Mouse (Mus musculus): ENCODE data around the gene Hck. TPM values are rescaled to one million over a fixed set of nuclear protein-coding genes. Genes with fewer than 3 reads are reported as not detected.

The Hck gene
- total RNA-seq (2021) = under 1 TPM; 0.20 to 0.30 TPM
- long read RNA-seq, experiment 1 = 0 reads
- long read RNA-seq, experiment 2, partial matches to known transcripts = 0 of 3 reads
- long read RNA-seq, experiment 2, other reads (novel, unspliced or antisense) = 1 of 3 reads

GRCm38 (mm10) chr2:153108313-153109264 lies at the start of gene Hck:
Hck (plus strand) TSS chr2:153108468.
- DNase-seq = peak; percentile 36 to 41
- intact Hi-C loops (cut with DNase I) = no loop called here

- no peak for DNase-seq
- intact Hi-C loops (cut with DNase I) = no loop called here
Measured at GRCm38 (mm10) chr2:153060216-153060615, 48.1 kb upstream of the Hck start.

DNA sequence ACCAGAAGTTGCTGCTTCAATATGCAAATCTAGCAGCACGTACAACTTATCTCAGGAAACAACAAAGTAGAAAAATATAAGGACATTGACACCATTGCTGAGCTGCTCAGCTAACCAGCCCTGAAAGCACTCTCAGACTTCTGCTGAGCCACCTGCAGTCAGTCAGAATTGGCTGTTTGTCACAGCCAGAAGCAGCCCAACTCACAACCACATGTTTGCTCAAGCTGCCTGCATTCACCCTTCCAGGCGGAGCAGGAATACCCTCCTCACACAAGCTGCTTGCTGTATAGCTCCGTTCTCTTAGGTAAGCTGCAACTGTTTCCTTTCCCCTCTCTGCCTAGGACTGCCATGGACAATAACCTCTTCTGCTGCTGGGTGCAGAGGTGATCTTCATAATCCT lies 44.9 kb upstream of the Hck start:
- intact Hi-C loops (cut with DNase I) = no loop called here
- DNase-seq = no peak

DNA sequence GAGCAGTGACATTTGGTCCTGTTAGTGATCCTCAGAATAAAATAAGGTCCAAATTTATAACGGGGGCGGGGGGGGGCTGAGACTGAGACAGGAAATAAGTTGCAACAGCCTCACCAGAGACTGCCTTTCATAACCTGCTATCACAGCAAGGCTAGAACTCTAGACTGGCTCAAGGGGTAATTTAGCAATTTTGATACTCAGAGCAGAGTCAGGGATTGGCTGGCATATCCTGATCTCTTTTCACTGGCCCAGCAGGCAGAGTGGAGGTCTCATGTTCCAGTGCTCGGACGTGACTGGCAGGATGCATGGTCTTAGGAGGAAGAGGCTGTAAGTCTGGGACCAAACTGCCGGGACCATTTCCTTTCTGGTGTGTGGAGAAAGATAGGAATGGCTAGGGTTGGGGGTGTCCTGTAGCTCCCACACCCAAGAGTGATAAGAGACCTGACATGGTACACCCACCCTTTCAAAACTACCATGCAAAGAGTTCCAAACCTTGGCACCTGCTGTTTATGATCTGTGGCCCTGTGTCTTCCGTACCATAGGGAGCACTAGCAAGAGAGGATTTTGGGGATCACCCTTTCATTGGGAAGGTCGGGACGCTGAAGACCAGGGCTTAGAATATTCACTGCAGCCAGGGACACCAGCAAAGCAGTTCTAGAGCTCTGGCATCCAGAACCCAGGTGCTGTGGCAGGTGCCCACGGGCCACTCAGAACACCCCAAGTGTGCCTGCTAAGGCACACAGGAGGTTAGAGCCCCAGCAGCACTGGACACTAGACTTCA lies 43.9 kb upstream of the Hck start:
- DNase-seq = no peak
- intact Hi-C loops (cut with DNase I) = no loop called here

- peak in 1 of 2 experiments; percentile 28 for DNase-seq
- intact Hi-C loops (cut with DNase I) = no loop called here
Measured at GRCm38 (mm10) chr2:153065747-153066508, 42.3 kb upstream of the Hck start, which contains the start of gene Ccm2l. Ccm2l (plus strand) TSS chr2:153065955.

- intact Hi-C loops (cut with DNase I) = no loop called here
- DNase-seq = no peak
Measured at GRCm38 (mm10) chr2:153066991-153067390, 41.3 kb upstream of the Hck start.

GRCm38 (mm10) chr2:153070762-153071490 lies 37.3 kb upstream of the Hck start:
- intact Hi-C loops (cut with DNase I) = no loop called here
- DNase-seq = no peak

DNA sequence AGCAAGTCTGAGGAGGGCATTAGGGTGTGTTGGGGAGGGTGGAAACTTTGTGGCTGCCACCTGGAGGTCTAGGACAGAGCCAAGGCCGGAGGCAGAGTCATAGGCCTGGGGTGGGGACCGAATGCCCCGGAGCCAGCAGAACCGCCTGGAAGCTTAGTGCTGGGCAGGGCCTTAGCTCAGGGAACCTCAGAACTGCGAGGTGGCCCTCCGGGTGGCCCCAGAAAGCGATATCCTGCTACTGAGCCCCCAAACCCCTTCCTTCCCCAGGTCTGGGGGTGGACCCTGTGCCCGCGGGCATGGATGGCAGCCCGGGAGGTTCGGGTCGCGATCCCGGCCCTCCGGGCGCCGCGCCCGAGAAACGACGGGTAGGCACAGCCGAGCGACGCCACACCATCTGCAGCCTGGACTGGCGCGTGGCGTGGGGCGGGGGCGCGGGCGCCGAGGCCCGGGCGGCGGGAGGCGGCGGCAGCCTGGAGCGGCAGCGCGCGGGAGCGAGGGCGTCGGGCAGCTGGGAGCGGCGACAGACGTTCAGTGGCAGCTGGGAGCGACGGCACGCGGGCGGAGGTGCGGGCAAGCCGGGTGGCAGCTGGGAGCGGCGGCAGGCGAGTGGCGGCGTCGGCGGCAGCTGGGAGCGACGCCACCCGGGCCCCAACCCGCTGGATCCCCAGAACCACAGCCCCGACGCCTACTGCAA lies 36.6 kb upstream of the Hck start:
- intact Hi-C loops (cut with DNase I) = no loop called here
- DNase-seq = no peak

- intact Hi-C loops (cut with DNase I) = no loop called here
- no peak for DNase-seq
Measured at GRCm38 (mm10) chr2:153074651-153075050, 33.6 kb upstream of the Hck start.

GRCm38 (mm10) chr2:153075961-153076360 lies 32.3 kb upstream of the Hck start:
- no peak for DNase-seq
- intact Hi-C loops (cut with DNase I) = no loop called here

DNA sequence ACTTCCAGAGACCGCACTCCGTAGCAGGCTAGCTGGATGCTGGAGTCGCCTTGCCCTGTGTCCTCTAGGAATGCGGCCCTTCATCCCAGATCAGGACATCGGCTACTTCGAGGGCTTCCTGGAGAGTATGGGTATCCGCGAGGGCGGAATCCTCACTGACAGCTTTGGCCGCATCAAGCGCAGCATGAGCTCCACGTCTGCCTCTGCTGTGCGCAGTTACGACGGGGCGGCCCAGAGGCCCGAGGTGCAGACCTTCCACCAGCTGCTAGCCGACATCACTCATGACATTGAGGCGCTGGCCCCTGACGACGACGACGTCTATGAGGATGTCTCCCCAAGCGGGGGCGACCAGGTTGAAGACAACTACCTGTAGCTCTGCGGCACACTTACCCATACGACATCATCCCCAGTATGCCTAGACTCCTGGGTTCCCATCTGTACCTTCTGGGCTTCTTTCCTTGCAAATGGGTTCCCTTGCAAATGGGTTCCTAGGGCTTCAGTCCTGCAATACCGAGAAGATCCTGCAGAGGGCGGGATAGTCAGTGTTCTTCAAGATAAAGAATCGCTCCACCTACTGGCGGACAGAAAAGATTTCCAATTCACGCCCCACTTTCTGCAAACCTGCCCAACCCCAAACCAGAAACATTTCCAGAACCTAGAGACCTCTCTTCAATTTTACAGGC lies 27.3 kb upstream of the Hck start:
- intact Hi-C loops (cut with DNase I) = no loop called here
- DNase-seq = peak; percentile 50 to 66

DNA sequence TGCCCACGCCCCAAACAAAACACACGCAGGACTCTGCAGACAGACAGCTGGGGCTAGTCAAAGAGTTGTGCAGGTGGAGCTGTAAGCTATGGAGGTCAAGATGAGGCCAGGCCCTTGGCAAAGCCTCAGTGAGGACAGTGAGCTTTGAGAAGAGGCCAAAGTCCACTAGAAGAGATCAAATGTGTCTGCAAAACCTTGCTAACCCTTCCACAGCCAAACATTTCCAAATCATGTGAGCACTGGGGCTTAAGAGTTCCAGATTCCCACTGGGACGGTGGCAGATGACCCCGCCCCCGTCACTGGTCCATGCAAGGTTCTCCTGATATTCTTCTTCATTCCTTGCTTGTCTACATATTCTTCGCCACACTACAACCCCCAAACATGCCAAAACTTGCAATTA lies 26.4 kb upstream of the Hck start:
- intact Hi-C loops (cut with DNase I) = no loop called here
- no peak for DNase-seq

DNA sequence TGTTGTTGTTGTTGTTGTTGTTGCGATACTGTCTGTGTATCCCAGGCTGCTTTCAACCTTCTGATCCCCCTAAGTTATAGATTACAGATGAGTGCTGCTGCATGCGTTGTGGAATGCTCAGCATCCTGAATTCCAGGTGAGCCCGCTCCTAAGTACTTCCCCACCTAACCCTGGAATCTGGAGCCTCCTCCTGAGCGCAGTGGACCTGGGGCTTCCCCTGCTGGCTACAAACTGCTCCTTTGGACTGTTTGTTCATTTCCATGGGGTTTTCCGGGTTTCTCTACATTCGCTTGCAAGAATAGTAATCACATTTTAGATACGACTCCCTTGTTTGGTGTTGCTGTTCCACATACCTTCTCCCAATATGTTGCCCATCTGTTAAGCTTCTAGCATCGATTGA lies 25.0 kb upstream of the Hck start:
- no peak for DNase-seq

DNA sequence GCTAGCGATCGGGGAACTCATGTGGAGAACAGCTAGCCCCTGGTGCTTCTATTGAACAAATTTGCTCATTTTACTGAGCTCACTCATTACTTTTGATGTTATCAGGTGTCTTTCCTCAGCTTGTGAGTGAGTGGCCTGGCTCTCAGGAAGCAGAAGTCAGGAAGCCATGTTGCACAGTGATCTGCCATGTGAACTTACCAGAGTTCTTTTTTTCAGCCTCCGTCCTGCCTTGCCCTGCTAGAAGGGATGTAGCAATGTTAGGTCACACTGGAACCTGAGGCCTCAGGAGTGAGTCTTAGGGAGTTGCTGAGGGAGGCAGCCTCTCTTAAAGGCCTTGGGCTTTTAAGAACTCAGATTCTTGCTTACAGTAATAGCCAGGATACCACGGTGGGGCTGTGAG lies 24.4 kb upstream of the Hck start:
- DNase-seq = no peak
- intact Hi-C loops (cut with DNase I) = no loop called here

More for the DNA sequence above, 25.0 kb upstream of the Hck start:
- intact Hi-C loops (cut with DNase I) = no loop called here

DNA sequence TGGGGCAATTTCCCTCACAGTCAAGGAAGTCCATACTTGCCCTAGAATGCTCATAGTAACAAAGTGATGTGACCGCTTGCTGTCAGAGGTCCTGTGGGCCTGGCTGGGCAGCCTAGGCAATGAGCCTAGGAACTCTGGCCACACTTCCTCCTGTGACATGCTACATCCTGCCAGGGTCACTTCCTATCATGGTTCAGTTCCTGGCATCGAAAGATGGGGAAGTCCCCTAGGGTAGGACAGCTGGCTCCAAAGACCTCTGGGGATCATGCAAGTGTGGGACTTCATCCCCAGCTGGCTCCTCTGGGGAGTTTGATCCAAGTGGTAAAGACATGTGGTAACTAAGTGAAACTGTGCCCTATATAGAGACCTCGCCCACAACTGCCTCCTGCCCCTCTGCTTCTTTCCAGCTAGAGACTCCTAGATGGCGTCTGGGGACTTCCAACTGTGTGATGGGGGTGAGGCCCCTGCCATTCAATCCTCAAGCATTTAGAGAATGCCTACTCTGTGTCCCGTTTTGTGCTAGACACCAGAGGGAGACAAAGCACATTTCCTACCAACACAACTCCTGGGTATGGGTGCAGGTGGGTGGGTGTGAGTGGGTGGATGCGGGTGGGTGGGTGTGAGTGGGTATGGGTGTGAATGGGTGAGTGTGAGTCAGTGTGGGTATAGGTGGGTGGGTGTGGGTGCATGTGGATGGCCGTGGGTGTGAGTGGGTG lies 23.8 kb upstream of the Hck start:
- intact Hi-C loops (cut with DNase I) = no loop called here
- no peak for DNase-seq

DNA sequence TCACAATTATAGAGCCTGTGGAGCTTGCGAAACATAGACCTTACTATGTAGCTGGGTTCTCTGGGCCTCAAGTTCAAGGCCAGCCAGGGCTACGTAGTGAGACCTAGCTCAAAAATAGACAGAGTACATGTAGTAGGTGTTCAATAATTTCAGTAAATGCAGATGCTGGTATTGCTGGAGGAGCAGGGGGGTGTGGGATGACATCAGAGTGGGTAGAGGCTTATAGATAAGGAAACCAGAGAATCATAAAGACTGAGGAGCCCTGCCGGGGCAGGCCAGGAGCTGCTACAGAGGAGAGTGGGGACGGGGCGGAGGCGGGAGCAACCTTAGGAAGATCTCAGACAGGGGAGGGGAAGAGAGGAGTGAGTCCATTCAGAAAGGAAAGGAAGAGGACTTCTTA lies 22.7 kb upstream of the Hck start:
- DNase-seq = no peak
- intact Hi-C loops (cut with DNase I) = no loop called here

DNA sequence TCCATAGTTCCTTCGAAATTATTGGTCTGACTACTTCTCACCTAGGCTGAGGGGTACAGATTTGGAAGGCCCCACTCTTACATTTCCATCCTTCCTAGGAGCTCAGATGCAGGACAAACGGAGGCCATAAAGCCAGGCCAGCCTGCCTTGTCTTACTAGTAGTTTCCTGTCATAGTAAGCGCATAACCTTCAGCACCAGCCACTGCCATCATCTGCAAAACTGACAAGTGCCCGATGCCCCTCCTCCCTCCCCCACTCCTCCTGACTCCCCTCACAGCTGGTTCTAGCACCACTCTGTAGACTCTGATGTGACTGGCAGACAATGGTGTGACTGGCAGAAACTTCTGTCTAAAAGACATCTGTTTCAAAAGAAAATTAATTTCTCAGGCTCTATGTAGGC lies 22.1 kb upstream of the Hck start:
- no peak for DNase-seq
- intact Hi-C loops (cut with DNase I) = no loop called here

DNA sequence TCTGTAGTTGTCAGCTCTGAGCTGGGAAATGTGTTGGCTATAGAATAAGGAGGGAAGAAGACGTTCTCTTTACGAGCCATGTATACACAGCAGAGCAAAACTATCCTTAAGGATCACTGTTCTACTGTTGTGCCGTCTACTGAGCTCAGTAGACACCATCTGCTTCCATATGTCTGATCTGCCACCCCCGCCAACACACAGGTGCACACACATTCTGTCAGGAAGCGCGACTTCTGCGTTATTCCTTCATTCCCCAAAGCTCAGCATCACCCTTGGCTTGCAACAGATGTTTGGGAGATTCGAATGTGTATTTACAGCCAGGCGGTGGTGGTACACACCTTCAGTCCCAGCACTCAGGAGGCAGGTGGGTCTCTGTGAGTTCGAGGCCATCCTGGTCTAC lies 21.2 kb upstream of the Hck start:
- no peak for DNase-seq
- intact Hi-C loops (cut with DNase I) = no loop called here

Measured in gastrocnemius, postnatal 36 days (tissue).